Mouse (Mus musculus): ENCODE measurements around the gene Stk39.

GRCm38 (mm10) chr2:68419165-68419564 is 52.9 kb downstream of the Stk39 start:
- TF ChIP-seq POLR2A (IDR thresholded peaks at IDR 0.05; ENCODE audit: control insufficient read depth, extremely low read depth, insufficient read depth, low read length, poor library complexity) (no peak), CTCF (IDR thresholded peaks at IDR 0.05; ENCODE audit: borderline replicate concordance, control insufficient read depth, extremely low read depth, insufficient read depth, low read length, poor library complexity) (no peak)

All from thymus, adult 2 months (tissue).